Mouse (Mus musculus): ENCODE results near the gene Senp3. TPM values are rescaled to one million over a fixed set of nuclear protein-coding genes. Genes with fewer than 3 reads are reported as not detected.

The Senp3 gene
- polyA plus RNA-seq, 1 experiment from 2014 or later = 89.8 TPM

DNA sequence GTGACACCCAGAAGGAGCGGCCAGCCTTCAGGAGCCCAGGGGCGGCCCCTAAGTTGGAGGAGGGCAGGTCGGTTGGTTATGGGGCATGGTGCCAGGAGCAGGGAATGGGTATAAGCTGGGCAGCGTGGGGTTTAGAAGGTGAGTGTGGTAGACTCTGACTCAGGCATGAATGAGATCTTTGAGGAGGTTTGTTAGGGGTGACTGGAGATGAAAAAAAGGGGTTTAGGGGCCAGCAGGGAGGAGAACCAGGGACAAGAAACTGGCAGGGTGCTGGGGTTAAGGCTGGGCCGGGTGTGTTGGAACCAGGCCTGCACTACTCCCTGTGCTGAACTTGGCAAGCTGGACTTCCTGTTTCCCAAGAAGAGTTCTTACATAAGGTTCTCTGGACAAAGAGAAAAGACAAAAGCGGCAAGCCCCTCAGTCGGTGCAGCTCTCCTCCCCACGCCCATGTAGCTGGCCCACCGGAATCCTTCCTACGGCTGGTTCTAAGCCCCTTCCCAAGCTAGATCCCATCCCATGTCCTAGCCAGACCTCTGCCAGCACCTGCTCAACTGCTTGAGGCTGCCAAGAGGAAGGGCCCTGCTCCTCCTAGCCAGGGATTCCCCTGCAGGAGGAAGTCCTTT lies 3.8 kb upstream of the Senp3 start, which contains the start of gene Tnfsf13:
TSS of gene Tnfsf13 (minus strand) at position 259 of the 623 bp plus-strand sequence.
- 49% methylated on average over 10 of the region's 10 CpGs for WGBS
- peak within 1 kb of the TSS; percentile 41; the same call in 1 of the 2 replicates for H3K9ac ChIP-seq (ENCODE audit: low read depth, low read length)
- H3K27me3 ChIP-seq (replicated peaks; ENCODE audit: control insufficient read depth, insufficient read depth, low read length) = no peaks in the 10 kb centered on the region
- H3K4me3 ChIP-seq (ENCODE audit: low read length) = no peak within 1 kb of the TSS
- peaks cover 20% of the 10 kb centered on the region for H3K4me1 ChIP-seq (ENCODE audit: control insufficient read depth, insufficient read depth, low read depth, low read length)
- H3K27ac ChIP-seq (ENCODE audit: low read depth, low read length) = peak within 1 kb of the TSS; percentile 84
- no peak within 1 kb of the TSS for H3K4me2 ChIP-seq (ENCODE audit: low read length)
- no peaks in the 10 kb centered on the region for H3K36me3 ChIP-seq (ENCODE audit: control insufficient read depth, insufficient read depth, low read length)
- no peak for ATAC-seq
- H3K9me3 ChIP-seq (ENCODE audit: control insufficient read depth, low read length) = no peaks in the 10 kb centered on the region

DNA sequence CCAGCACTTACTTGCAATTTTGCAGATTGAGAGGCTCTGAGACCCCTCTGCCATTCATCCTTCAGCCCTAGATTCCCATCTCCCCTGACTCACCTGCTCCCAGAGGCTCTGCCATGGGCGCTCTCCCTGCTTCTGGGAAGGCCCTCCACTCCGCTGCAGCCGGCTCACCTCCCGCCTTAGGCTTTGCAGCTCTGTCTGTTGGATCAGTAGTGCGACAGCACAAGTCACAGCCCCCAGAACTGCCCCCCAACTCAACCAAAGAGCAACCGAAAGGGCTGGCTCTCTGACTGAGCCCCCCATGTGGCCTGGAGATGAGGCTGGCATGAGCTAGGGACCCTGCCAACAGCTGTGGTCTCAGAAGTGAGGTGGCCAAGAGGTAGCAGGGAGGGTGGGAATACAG lies 3.1 kb upstream of the Senp3 start:
- Histone ChIP-seq H3K4me2 (ENCODE audit: low read length) (no peak overlapping the region), H3K4me3 (ENCODE audit: low read length) (no peak overlapping the region), H3K9me3 (ENCODE audit: control insufficient read depth, low read length) (no peaks in the 10 kb centered on the region), H3K4me1 (ENCODE audit: control insufficient read depth, insufficient read depth, low read depth, low read length) (peaks cover 27% of the 10 kb centered on the region), H3K9ac (ENCODE audit: low read depth, low read length) (no peak overlapping the region), H3K27ac (ENCODE audit: low read depth, low read length) (peak overlapping the region; percentile 45; the same call in 1 of the 2 replicates), H3K36me3 (ENCODE audit: control insufficient read depth, insufficient read depth, low read length) (no peaks in the 10 kb centered on the region), H3K27me3 (replicated peaks; ENCODE audit: control insufficient read depth, insufficient read depth, low read length) (no peaks in the 10 kb centered on the region)
- WGBS = 69% methylated on average over 6 of the region's 6 CpGs
- ATAC-seq = no peak

GRCm38 (mm10) chr11:69684128-69684745 lies 2.4 kb upstream of the Senp3 start:
- H3K4me3 ChIP-seq (ENCODE audit: low read length) = no peak overlapping the region
- H3K4me2 ChIP-seq (ENCODE audit: low read length) = no peak overlapping the region
- 0 out of 2 replicates have a peak overlapping the region, but pooled peaks have one; percentile 0 for H3K9ac ChIP-seq (ENCODE audit: low read depth, low read length)
- H3K27me3 ChIP-seq (replicated peaks; ENCODE audit: control insufficient read depth, insufficient read depth, low read length) = no peaks in the 10 kb centered on the region
- H3K36me3 ChIP-seq (ENCODE audit: control insufficient read depth, insufficient read depth, low read length) = no peaks in the 10 kb centered on the region
- H3K4me1 ChIP-seq (ENCODE audit: control insufficient read depth, insufficient read depth, low read depth, low read length) = peaks cover 33% of the 10 kb centered on the region
- no peak for ATAC-seq
- no peaks in the 10 kb centered on the region for H3K9me3 ChIP-seq (ENCODE audit: control insufficient read depth, low read length)
- no peak overlapping the region for H3K27ac ChIP-seq (ENCODE audit: low read depth, low read length)
- 83% methylated on average over 12 of the region's 12 CpGs for WGBS

- 84% methylated on average over 7 of the region's 7 CpGs for WGBS
- Histone ChIP-seq H3K9me3 (ENCODE audit: control insufficient read depth, low read length) (no peaks in the 10 kb centered on the region), H3K4me2 (ENCODE audit: low read length) (peak overlapping the region; percentile 87; the same call in 1 of the 2 replicates), H3K4me1 (ENCODE audit: control insufficient read depth, insufficient read depth, low read depth, low read length) (peaks cover 34% of the 10 kb centered on the region), H3K27me3 (replicated peaks; ENCODE audit: control insufficient read depth, insufficient read depth, low read length) (no peaks in the 10 kb centered on the region), H3K9ac (ENCODE audit: low read depth, low read length) (peak overlapping the region; percentile 0; the same call in 1 of the 2 replicates), H3K36me3 (ENCODE audit: control insufficient read depth, insufficient read depth, low read length) (peaks cover under 1% of the 10 kb centered on the region; the same call in 1 of the 2 replicates), H3K4me3 (ENCODE audit: low read length) (no peak overlapping the region), H3K27ac (ENCODE audit: low read depth, low read length) (no peak overlapping the region)
- ATAC-seq = no peak
Measured at GRCm38 (mm10) chr11:69683576-69683975, 1.7 kb upstream of the Senp3 start.

GRCm38 (mm10) chr11:69682840-69683533 lies 1.1 kb upstream of the Senp3 start:
- peak overlapping the region; percentile 28 for H3K4me3 ChIP-seq (ENCODE audit: low read length)
- no peaks in the 10 kb centered on the region for H3K9me3 ChIP-seq (ENCODE audit: control insufficient read depth, low read length)
- H3K4me2 ChIP-seq (ENCODE audit: low read length) = peak overlapping the region; percentile 87
- no peaks in the 10 kb centered on the region for H3K27me3 ChIP-seq (replicated peaks; ENCODE audit: control insufficient read depth, insufficient read depth, low read length)
- H3K9ac ChIP-seq (ENCODE audit: low read depth, low read length) = peak overlapping the region; percentile 55; the same call in 1 of the 2 replicates
- peaks cover 34% of the 10 kb centered on the region for H3K4me1 ChIP-seq (ENCODE audit: control insufficient read depth, insufficient read depth, low read depth, low read length)
- peak; percentile 43; the same call in 1 of the 2 replicates for ATAC-seq
- peak overlapping the region; percentile 92 for H3K27ac ChIP-seq (ENCODE audit: low read depth, low read length)
- H3K36me3 ChIP-seq (ENCODE audit: control insufficient read depth, insufficient read depth, low read length) = peaks cover 5% of the 10 kb centered on the region; the same call in 1 of the 2 replicates
- 11% methylated on average over 12 of the region's 12 CpGs for WGBS

GRCm38 (mm10) chr11:69682209-69682839 lies 440 bp upstream of the Senp3 start:
- peak; percentile 12; the same call in 1 of the 2 replicates for ATAC-seq
- peaks cover 34% of the 10 kb centered on the region for H3K4me1 ChIP-seq (ENCODE audit: control insufficient read depth, insufficient read depth, low read depth, low read length)
- peak overlapping the region; percentile 81 for H3K9ac ChIP-seq (ENCODE audit: low read depth, low read length)

DNA sequence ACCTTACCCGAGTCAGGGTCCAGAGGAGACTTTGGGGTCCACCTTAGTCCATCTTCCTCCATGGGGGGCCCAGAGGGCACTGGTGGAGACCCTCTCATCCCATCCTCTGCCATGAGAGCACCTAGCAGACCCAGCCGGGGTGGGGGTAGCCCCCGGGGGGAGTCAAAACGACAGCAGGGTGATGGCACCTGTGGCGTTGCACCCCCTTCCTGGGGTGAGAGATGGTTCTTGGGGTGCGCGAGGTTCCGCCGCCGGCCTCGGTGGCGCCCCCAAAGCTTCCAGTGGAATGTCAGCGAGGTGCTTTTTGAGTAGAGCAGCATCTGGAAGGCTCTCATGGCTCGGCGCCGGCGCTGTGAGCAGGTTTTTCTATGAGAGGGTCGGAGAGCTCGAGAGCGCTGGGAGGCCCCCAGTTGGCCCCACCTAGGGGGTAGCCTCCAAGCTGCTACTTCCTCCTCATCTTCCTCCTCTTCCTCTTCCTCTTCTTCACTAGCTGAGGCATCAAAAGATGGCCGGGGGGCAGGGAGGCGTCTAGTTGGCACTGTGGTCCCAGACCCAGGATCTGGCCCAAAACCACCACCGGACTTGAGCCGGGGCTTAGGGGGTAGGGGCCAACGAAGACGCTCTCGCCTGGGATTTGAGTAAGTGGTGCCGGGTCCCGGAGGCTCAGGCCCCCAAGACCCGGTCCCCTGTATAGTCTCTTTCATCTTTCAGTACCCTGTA lies 1.6 kb downstream of the Senp3 start:
- WGBS = 91% methylated on average over 30 of the region's 30 CpGs
- Histone ChIP-seq H3K9me3 (ENCODE audit: control insufficient read depth, low read length) (no peaks in the 10 kb centered on the region), H3K27ac (ENCODE audit: low read depth, low read length) (no peak overlapping the region), H3K4me2 (ENCODE audit: low read length) (peak overlapping the region; percentile 87), H3K9ac (ENCODE audit: low read depth, low read length) (no peak overlapping the region), H3K4me3 (ENCODE audit: low read length) (peak overlapping the region; percentile 65), H3K4me1 (ENCODE audit: control insufficient read depth, insufficient read depth, low read depth, low read length) (peaks cover 27% of the 10 kb centered on the region), H3K27me3 (replicated peaks; ENCODE audit: control insufficient read depth, insufficient read depth, low read length) (no peaks in the 10 kb centered on the region), H3K36me3 (ENCODE audit: control insufficient read depth, insufficient read depth, low read length) (peaks cover 15% of the 10 kb centered on the region)
- ATAC-seq = no peak

More at GRCm38 (mm10) chr11:69682209-69682839, 440 bp upstream of the Senp3 start:
- H3K4me2 ChIP-seq (ENCODE audit: low read length) = peak overlapping the region; percentile 87
- no peaks in the 10 kb centered on the region for H3K9me3 ChIP-seq (ENCODE audit: control insufficient read depth, low read length)
- H3K4me3 ChIP-seq (ENCODE audit: low read length) = peak overlapping the region; percentile 65
- 27% methylated on average over 24 of the region's 24 CpGs for WGBS
- H3K27me3 ChIP-seq (replicated peaks; ENCODE audit: control insufficient read depth, insufficient read depth, low read length) = no peaks in the 10 kb centered on the region
- H3K27ac ChIP-seq (ENCODE audit: low read depth, low read length) = peak overlapping the region; percentile 92
- H3K36me3 ChIP-seq (ENCODE audit: control insufficient read depth, insufficient read depth, low read length) = peaks cover 8% of the 10 kb centered on the region; the same call in 1 of the 2 replicates

DNA sequence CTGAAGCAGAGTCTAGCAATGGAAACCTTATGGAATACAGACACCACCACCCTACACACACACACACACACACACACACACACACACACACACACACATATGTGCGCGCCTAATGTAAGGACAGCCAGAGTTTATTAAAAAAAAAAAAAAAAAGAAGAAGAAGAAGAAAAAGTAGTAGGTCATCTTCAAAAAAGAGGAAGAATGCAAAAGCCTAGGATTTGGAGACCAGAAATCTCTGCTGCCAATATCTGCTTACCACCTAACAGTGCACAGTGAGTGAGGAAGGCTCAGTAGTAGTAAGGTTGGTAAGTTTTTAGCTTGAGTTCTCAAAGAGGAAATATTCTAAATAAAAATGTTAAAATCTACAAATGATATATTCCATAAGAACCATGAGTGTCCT lies 2.7 kb downstream of the Senp3 start:
- no peak for ATAC-seq
- H3K27me3 ChIP-seq (replicated peaks; ENCODE audit: control insufficient read depth, insufficient read depth, low read length) = no peaks in the 10 kb centered on the region
- peaks cover 25% of the 10 kb centered on the region for H3K4me1 ChIP-seq (ENCODE audit: control insufficient read depth, insufficient read depth, low read depth, low read length)
- no peaks in the 10 kb centered on the region for H3K9me3 ChIP-seq (ENCODE audit: control insufficient read depth, low read length)
- no peak overlapping the region for H3K4me3 ChIP-seq (ENCODE audit: low read length)
- no peak overlapping the region for H3K9ac ChIP-seq (ENCODE audit: low read depth, low read length)
- H3K27ac ChIP-seq (ENCODE audit: low read depth, low read length) = no peak overlapping the region
- peaks cover 23% of the 10 kb centered on the region for H3K36me3 ChIP-seq (ENCODE audit: control insufficient read depth, insufficient read depth, low read length)
- no peak overlapping the region for H3K4me2 ChIP-seq (ENCODE audit: low read length)
- 94% methylated on average over 2 of the region's 2 CpGs for WGBS
